Mouse (Mus musculus) gastrocnemius, adult 18-20 months (tissue): ENCODE measurements around the gene Tgds. TPM values are rescaled to one million over a fixed set of nuclear protein-coding genes. Genes with fewer than 3 reads are reported as not detected.

ENCODE experiments used
- total RNA-seq, 2 experiments: library from RNA; stranded (reverse); gene quantifications; 2 replicates each; pipeline ENCODE4 v1.2.3; 2021

Gene Tgds
- total RNA-seq, 2 experiments from 2014 or later = 6.0 to 6.2 TPM

Other genes starting within 250 kb of the Tgds start
- under 1 TPM; 0.48 to 0.66 TPM for gene Dct, start 80.5 kb downstream of the Tgds start, total RNA-seq
- gene Gpr180, start 4.4 kb upstream of the Tgds start, total RNA-seq = 10 to 100 TPM; 31.4 to 36.1 TPM
- gene Sox21, start 104.3 kb upstream of the Tgds start, total RNA-seq = not detected
- gene Gm9376, start 134.2 kb upstream of the Tgds start, total RNA-seq = not detected